Mouse (Mus musculus): ENCODE measurements around the gene Tcte1.

Gene Tcte1

DNA sequence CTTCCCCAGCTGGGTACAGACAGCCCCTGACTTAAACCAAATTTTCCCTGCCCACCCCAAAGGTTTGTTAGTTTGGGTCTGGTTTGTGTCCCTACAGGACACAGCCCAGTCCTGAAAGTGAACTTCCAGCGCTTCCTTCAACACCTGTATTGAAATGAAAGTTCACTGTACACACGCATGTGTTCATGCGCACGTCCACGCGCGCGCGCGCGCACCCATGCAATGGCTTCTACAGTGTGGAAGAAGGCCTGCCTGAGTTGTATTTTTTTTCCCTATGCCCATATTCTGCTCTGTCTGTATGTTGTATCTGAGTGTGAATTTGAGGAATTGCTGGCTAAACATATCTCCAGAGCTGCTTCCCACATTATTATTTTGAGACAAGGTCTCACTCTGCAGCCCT, 41.9 kb downstream of the Tcte1 start:
- no peak for DNase-seq (ENCODE audit: inconsistent ontology term)

DNA sequence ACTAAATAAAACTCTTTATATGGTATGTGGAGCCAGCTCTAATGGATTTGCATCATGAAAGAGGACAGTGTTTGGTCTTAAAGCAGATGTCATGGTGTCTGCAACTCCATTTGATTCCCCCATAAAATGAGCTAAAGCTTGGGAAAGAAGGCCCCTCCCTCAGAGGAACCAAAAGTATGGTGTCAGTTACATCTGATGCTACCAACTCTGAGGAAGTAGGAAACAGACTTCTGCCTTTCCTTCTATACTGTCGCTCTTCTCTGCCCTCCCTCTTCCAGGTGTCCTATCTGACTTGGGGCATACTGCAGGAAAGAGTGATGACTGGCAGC, 42.8 kb downstream of the Tcte1 start:
- DNase-seq (ENCODE audit: inconsistent ontology term): no peak

DNA sequence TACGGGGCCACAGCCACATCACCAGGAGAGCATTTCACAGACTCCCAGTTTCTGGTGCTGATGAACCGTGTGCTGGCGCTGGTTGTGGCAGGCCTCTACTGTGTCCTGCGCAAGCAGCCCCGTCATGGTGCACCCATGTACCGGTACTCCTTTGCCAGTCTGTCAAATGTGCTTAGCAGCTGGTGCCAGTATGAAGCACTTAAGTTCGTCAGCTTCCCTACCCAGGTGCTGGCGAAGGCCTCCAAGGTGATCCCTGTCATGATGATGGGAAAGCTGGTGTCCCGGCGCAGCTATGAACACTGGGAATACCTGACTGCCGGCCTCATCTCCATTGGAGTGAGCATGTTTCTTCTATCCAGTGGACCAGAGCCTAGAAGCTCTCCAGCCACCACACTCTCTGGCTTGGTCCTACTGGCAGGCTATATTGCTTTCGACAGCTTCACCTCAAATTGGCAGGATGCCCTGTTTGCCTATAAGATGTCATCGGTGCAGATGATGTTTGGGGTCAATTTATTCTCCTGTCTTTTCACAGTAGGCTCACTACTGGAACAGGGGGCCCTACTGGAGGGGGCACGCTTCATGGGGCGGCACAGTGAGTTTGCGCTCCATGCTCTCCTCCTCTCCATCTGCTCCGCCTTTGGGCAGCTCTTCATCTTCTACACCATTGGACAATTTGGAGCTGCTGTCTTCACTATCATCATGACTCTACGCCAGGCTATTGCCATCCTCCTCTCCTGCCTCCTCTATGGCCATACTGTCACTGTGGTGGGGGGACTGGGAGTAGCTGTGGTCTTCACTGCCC, 43.3 kb downstream of the Tcte1 start:
- no peak for DNase-seq (ENCODE audit: inconsistent ontology term)

DNA sequence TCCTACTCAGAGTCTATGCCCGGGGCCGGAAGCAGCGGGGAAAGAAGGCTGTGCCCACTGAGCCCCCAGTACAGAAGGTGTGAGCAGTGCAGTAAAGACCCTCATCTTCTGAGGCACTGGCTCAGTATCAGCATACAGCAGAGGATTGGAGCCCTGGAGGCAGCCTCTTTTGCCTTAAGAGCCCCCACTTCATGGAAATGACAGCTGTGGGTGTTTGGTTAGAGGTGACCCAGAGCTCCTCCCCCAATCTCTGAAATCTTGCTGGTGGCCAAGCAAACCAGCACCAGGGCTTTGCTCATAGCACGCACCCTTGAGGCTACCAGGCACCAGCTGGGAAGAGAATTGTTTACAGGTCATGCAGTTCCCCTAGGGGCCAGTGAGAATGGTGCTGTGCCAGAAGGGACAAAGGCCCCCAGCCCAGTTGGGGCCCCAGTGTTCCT, 43.9 kb downstream of the Tcte1 start:
- DNase-seq (ENCODE audit: inconsistent ontology term): no peak

DNA sequence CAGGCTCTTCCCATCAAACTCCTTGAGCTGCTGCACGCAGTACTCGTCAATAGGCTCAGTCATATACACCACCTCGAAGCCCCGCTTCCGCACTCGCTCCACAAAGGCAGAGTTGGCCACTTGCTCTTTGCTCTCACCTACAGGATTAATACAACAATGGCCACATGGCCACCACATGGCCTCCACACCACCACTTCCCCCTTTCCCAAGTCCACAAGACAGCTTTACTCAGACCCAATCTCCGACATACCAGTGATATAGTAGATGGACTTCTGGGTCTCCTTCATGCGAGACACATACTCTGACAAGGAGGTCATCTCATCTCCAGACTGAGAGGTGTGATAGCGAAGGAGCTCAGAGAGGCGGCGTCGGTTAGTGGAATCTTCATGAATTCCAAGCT, 45.8 kb downstream of the Tcte1 start:
- DNase-seq (ENCODE audit: inconsistent ontology term): no peak

DNA sequence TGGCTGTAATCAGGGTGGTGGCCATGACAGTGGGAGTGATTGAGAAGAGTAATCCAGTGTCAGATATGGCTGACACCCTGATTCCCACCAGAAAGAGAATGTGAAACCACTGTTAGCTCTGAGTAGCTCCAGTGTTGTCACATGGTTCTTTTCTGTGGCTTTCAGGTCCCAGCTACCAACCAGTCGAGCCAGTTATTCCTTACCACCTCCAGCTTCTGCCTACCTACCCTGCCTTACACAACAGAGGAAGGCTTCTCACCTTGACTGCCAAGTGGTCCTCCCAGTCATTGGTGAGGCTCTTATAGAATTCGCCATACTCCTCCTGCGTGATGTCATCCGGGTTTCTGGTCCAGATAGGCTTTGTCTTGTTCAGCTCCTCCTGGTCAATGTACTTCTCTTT, 46.8 kb downstream of the Tcte1 start:
- DNase-seq (ENCODE audit: inconsistent ontology term): no peak

DNA sequence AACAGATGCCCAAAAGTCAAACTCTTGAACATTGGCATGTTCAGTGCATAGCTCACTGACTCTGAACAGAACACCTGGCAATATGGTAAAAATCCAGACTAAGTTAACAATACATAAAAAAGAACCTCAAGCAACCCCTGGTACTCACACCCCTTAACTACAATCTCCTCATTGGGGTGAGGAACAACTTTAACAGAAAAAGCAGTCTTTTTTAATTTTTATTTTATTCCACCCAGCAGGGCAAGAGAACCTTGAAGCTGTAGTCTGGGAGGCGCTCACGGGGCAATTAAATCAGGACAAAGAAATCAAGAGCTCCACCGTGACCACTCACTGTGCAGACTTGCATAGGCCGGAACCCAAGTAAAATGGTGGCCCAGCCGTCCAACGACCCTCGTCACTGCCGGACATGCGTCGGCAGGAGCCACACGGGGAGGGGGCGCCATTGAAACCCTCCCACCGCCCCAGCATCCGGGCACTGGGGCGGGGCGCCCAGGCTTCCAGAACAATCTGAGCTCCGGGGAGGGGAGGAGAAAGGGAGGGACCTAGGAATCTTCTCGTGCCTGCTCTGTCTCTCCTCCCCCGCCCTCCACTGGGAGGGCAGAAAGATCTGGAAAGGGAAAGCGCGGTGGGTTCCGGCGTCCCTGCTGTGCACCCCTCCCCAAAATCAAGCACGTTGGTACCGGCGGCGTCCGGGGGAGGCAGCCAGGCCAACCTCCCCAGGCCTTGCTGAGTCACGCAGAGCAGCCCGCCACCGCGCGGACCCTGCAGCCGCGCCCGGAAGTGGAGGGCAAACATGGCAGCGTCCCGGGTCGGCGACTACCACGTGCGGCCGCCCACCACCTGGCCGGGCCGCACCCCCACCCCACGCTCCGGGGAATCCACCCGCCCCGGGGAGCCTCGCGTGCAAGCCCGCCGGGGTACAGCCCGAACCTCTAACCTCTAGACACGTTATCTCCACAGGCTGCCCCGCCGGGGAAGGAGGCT, 49.2 kb downstream of the Tcte1 start:
- peak; percentile 95 for DNase-seq (ENCODE audit: inconsistent ontology term)

DNA sequence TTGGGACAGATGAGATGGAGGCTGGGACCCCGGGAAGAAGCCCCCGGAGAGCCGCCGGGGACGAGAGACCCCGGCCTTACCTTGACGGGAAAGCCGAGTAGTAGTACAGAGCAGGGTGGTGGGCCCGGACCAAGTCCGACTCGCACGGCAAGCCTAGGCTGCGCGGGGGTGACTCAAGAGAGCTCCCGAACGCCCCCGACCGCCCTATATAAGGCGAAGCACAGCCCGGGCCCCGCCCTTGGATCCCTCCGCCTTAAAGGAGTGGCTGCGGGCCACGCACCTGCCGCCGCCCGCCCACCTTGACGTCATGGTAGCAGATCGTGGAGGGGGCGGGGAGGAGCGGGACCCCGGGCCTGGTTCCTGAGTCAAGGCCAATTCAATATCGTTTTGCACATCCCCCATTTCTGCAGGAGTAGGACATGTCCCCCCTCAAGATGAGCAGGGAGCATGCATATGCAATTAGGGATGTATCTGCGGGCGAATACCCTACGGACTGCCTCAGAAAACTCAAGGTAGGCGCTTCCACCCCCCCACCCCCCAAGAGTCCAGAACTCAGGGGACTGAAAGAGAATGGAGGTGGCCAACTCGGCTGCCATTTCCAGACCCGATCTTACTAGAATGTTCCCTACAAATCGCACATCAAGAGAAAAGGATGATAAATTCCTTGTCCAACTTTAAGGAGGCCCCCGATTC, 50.0 kb downstream of the Tcte1 start, which contains the start of gene Hsp90ab1:
Gene Hsp90ab1 (minus strand): TSS at position 185 of the 693 bp plus-strand sequence.
- DNase-seq (ENCODE audit: inconsistent ontology term): peak; percentile 100

DNA sequence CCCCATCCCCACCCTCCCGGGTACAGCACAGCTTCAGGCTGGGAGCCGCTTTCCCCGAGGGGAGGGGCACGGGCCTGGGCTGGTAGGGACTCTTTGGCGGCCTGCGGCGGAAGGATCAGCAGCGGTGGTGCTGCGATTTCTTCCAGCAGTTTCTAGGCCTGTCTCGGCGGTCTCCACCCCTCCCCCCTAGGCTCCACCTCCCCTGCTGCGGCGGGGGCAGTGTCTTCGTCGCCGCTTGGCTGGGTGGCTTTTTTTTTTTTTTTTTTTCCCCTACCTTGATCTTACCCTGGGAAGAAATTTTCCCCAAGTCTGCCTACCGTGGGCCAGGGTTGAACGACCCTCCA, 50.5 kb downstream of the Tcte1 start:
- peak; percentile 98 for DNase-seq (ENCODE audit: inconsistent ontology term)

DNA sequence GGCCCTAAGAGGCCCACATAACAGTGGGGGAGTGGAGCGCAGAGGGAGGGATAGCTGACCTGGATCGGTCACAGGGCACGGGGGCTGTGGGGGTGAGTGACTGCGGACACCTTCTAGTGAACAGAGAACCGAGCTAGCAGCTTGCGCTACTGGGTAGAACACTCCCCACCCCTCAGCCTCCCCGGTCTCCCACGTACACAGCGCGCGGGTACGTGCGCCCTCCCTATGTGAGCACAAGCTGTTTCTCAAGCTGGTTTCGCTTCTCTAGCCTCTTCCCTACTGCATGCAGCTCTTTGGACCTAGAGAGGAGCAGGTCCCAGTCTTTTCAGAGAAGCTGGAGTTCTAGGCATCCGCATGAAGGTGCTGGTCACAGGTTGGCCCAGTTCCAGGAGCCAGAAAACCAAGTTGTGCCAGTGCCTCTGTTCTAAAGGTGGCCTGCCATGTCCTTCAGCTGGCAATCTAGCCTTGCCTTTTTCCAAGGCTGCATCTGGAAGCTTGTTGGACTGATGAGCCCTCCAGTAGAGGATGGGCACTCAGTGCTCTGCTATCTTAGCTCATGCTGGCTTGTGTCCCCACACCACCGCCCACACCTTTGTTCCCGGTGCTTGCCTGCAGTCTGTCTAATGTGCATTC, 51.0 kb downstream of the Tcte1 start:
- DNase-seq (ENCODE audit: inconsistent ontology term): no peak

DNA sequence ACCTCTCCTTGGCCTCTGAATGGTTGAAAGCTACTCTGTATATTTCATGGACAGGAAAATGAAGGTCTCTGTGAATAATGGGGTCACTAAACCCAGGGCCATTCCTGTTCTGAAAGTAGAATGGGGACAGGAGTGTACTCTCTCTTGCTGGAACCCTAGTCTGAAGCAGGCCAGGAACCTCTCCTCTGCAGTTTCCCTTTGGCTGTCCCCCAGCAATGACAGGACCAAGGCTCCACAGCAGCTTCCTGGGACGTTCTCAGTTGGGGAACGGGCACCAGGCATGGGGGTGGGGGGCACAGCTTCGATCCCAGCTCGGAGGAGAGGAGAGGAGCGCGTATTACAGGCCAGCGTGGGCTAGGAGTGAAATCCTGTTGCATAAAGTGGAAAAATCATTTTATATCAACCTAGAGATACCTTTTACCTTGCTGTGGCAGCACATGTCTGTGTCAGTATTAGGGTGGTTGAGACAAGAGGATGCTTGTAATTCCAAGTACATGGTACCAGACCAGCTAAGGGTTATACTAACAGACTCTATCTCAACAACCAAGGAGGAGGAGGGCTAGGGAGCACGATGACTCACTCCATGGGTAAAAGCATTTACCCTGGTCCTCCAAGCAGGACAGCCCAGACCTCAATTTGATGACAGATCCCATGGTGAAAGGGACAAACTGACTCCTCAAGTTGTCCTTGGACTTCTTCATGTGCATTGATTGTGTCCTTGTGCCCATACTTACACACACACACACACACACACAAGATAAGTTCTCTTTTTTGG, 52.1 kb downstream of the Tcte1 start:
- no peak for DNase-seq (ENCODE audit: inconsistent ontology term)

DNA sequence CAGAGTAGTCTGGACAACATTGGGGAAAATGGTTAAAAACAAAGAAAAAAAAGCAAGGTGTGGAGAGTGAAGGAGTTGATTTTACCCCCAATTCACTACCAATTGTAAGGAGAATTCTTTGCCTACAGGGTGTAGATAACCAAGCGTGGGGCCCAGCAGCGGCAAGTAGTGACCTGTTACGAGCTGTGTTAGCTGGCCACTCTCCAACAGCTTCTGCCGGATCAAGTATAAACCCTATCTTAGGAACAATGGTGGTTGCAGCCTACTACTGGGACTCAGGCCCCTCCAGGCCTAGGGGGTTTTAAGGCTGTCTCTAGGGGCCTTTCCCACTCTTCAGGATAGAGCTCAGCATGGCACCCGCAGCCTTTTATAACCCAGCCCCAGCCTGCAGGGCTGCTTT, 55.0 kb downstream of the Tcte1 start:
- DNase-seq (ENCODE audit: inconsistent ontology term): no peak

DNA sequence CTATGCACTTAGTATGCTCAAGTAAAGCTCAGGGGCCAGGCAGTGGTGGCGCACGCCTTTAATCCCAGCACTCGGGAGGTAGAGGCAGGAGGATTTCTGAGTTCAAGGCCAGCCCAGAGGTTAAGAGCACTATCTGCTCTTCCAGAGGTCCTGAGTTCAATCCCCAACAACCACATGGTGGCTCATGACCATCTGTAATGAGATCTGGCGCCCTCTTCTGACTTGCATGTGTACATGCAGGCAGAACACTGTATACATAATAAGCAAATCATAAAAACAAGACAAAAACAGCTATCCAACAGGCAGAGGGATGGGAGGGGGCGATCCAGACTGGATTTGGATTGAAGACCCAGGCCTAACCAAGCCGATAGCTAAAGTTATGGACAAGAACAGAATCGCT, 55.6 kb downstream of the Tcte1 start:
- DNase-seq (ENCODE audit: inconsistent ontology term): no peak

DNA sequence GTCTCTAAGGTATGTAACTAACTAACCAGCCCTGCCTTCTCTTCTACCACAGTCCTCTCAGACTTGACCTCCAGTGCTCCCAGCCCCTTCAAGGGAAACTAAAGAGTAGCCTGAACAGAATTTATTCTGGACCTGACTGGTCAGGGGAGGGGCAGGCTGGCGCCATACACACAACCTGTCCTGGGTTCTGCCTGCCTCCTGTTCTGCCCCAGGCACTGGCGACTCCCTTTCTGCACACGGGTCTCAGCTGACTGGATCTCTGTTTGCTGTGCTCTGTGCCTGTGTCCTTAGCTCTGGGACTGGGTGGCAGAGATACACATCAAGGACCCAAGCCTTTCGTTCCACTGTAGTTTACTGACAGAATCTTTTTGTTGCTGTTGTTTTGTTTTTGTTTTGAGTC, 56.3 kb downstream of the Tcte1 start:
- DNase-seq (ENCODE audit: inconsistent ontology term): no peak

DNA sequence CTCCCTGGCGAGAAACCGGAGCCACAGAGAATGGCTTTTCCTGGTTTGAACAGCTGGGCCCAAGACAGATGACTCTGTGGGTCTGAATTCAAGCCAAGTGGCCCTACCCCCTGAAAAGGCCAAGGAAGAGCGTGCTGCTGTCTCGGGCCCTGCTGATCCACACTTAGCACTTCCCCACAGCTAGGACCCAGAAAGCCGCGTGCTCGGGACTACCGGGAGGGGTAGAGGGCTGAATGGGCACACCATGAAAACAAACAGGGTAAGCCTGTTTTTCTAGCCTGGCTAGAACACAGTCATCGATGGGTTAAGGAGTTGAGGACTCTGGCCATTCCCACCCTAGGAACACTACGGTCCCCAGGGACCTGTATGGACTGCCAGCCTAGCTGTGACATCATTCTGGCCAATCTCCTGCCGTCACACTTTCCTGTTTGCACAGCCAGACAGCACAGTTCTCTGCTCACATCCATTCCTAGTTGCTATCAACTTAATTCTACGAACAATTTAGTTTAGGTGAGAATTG, 57.8 kb downstream of the Tcte1 start:
- DNase-seq (ENCODE audit: inconsistent ontology term): no peak

DNA sequence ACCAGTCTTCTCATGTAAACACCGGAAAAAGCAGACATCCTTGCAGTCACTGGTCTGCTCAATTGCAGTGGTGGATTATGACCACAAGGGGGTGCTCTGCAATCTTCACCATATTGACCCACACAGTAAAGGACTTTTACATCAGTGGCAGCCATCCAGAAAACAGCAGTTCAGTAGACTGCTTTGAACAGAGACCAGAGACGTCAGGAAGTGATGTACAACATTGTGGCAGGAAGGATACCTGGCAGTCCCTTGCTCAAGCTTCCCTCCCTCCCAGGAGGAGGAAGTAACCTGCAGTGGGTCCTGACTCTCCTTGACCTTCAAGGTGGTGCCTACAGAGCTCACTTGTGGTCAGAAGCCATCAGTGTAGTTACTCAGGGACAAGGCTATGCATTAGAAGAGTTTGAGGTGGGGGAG, 58.3 kb downstream of the Tcte1 start:
- DNase-seq (ENCODE audit: inconsistent ontology term): peak; percentile 57

DNA sequence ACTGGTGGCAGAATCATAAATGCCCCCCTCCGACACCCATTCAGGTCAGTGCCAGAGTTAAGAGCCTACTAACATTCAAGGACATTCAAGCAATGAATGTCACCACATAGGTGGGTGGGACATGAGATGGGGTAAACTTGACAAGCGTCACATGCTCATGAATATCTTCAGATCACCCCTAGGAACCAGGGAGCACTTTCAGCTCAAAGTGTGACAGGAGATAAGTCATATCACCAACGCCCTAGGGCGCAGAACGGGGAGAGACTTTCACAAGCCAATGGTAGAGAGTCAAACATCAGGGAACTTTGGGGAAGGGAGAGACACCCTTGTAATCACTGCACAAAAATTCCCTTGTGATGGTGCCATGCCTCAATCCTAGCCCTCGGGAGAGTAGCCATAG, 59.0 kb downstream of the Tcte1 start:
- no peak for DNase-seq (ENCODE audit: inconsistent ontology term)

DNA sequence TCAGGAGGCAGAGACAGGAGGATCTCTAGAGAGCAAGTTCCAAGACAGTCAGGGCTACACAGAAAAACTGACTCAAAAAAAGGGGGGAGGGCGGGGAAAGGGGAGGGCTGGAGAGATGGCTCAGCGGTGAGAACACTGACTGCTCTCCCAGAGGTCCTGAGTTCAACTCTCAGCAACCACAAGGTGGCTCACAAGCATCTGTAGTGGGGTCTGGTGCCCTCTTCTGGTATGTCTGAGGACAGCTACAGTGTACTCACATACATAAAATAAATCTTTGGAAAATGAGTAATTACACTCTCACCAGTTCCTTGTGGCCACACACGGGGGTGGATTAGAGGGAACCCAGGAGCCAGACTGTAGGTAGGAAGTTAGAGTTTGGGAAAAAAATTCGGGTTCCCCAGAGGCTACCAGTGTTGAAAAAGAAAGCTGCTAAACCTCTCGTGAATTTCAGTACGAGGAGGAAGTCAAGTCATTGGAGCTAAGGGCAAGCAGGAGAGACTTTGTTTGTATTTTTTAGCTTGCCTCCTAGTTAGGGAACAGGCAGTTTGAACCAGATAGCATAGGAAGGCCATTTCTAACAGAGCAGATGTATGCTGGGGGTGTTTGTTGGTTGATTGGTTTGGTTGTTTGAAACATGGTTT, 59.6 kb downstream of the Tcte1 start:
- no peak for DNase-seq (ENCODE audit: inconsistent ontology term)

DNA sequence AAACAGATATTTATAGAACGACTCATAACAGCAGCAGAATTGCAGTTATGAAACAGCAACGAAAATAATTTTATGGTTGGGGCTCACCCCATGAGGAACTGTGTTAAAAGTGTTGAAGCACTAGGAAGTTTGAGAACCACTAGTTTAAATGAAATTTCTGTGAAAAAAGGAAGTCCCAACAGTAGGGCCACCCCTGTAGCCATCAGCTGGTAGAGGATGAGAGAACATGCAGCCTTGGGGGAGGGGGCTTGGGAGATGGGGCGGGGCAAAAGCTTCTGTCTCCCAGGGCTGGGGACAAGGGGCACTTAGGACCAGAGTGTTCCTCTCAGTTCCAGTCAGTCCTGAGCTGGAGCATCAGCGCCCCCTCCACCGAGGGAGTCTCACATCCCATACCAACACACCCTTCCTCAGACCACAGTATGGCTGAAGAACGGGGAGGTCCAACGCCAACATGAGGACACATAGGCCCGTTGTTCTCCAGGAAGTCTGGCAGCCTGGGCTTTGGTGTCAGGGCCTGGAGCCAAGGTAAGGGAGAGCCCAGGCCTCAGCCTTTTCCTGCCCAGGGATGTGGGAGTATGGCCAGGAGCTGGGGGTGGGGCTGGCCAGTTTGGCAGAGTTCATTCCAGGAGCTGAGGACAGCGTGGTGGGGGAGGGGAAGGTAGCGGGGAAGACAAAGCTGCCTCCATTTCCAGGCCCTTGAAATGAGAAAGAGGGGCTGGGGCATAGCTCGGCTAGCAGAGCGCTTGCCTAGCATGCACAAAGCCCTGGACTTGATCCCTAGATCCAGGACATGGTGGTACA, 61.1 kb downstream of the Tcte1 start:
- peak; percentile 97 for DNase-seq (ENCODE audit: inconsistent ontology term)
